Mouse (Mus musculus): Measurements from ENCODE around the gene Necab3. TPM values are rescaled to one million over a fixed set of nuclear protein-coding genes. Genes with fewer than 3 reads are reported as not detected.

Necab3 gene
- polyA plus RNA-seq, 1 experiment from 2014 or later: 0.29 TPM

DNA sequence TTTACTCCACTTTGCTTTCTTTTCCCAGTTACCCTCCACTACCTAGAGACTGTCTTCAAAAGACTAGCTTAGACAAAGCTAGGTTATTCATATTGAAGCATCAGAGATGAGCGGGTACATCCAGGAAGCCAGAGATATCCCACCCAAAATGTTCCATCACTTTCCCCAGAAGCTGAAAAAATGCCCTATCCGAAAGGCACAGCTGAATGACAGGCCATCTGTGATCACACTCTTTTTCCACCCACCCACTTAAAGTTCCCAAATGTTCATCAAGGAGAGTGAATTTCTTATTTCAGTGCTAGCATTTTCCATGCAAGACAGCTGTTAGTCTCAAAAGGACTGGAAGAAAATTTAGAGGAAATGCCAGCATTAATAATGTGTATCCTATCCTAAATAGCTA is 33.4 kb downstream of the Necab3 start:
- ATAC-seq: no peak

DNA sequence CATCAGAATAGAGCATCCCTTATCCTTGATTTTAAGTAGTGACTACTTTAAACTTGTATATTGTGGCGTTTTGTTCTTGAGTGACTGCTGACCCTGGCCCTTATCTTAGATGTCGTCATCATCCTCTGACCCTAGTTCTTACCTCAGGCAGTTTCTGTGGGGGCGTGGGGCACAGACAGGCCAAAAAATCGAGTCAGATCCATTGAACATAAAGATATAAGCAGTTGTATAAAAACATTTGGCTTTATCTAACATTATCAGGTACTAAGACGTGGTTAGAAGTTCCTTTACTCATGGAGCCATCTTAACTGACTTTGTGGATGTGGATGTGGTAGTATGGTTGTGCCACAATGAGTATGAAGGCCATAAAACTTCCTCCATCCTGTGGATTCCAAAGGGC is 36.4 kb downstream of the Necab3 start:
- Histone ChIP-seq H3K4me3 (ENCODE audit: low read depth, low read length) (no peak overlapping the region), H3K27me3 (replicated peaks; ENCODE audit: control insufficient read depth, insufficient read depth, low read length) (no peaks in the 10 kb centered on the region), H3K9ac (ENCODE audit: low read depth, low read length) (no peak overlapping the region), H3K36me3 (ENCODE audit: control insufficient read depth, insufficient read depth) (peaks cover 53% of the 10 kb centered on the region), H3K9me3 (ENCODE audit: control insufficient read depth) (no peaks in the 10 kb centered on the region), H3K4me1 (replicated peaks; ENCODE audit: control insufficient read depth, insufficient read depth, low read length) (no peaks in the 10 kb centered on the region), H3K27ac (ENCODE audit: low read depth, low read length) (no peak overlapping the region), H3K4me2 (replicated peaks; ENCODE audit: low read depth) (no peak overlapping the region)
- 89% methylated on average over 5 of the region's 5 CpGs for WGBS
- TF ChIP-seq CTCF (IDR thresholded peaks at IDR 0.05; ENCODE audit: low read depth): no peak
- ATAC-seq: no peak

More for the DNA sequence above, 33.4 kb downstream of the Necab3 start:
- peaks cover 45% of the 10 kb centered on the region for H3K36me3 ChIP-seq (ENCODE audit: control insufficient read depth, insufficient read depth)
- TF ChIP-seq CTCF (IDR thresholded peaks at IDR 0.05; ENCODE audit: low read depth): no peak
- H3K4me3 ChIP-seq (ENCODE audit: low read depth, low read length): no peak overlapping the region
- no peak overlapping the region for H3K4me2 ChIP-seq (replicated peaks; ENCODE audit: low read depth)
- H3K4me1 ChIP-seq (replicated peaks; ENCODE audit: control insufficient read depth, insufficient read depth, low read length): no peaks in the 10 kb centered on the region
- no peaks in the 10 kb centered on the region for H3K9me3 ChIP-seq (ENCODE audit: control insufficient read depth)
- H3K27me3 ChIP-seq (replicated peaks; ENCODE audit: control insufficient read depth, insufficient read depth, low read length): no peaks in the 10 kb centered on the region
- WGBS: 100% methylated on average over 2 of the region's 2 CpGs
- H3K27ac ChIP-seq (ENCODE audit: low read depth, low read length): no peak overlapping the region
- no peak overlapping the region for H3K9ac ChIP-seq (ENCODE audit: low read depth, low read length)

DNA sequence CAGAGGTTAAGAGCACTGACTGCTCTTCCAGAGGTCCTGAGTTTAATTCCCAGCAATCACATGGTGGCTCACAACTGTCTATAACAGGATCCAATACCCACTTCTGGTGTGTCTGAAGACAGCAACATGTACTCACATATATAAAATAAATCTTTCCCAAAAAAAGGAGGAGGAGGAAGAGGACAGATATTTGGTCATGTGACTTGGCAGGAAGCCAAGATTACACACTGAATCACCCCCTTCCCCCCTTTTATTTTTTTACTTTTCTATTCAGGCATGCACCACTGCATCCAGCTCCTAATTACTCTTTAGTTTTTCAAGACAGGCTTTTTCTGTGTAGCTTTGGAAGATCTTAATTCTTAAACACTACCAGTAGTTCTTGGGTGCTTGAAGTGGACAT is 37.2 kb downstream of the Necab3 start:
- no peak for TF ChIP-seq CTCF (IDR thresholded peaks at IDR 0.05; ENCODE audit: low read depth)
- H3K36me3 ChIP-seq (ENCODE audit: control insufficient read depth, insufficient read depth): peaks cover 58% of the 10 kb centered on the region

DNA sequence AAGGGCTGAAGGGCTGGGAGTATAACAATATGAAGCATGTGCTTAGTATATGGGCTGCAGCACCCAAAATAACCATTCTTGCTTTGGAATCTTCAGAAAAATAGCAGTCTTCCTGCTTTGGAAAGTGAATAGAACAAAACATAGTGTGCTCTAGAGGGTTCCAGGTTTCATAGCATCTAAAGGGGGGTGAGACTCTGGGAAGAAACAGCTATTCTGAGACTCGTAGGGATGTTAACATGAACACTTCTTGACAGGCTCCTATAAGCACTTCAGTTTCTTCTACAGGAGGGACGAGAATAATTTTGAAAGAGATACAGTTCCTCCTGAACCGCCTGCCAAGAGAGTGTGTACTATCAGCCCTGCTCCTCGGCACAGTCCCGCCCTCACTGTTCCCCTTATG is 41.3 kb downstream of the Necab3 start:
- H3K4me2 ChIP-seq (replicated peaks; ENCODE audit: low read depth): no peak overlapping the region
- WGBS: 88% methylated on average over 5 of the region's 5 CpGs
- no peak for ATAC-seq
- H3K4me1 ChIP-seq (replicated peaks; ENCODE audit: control insufficient read depth, insufficient read depth, low read length): no peaks in the 10 kb centered on the region
- peaks cover 39% of the 10 kb centered on the region for H3K36me3 ChIP-seq (ENCODE audit: control insufficient read depth, insufficient read depth)
- no peak for TF ChIP-seq CTCF (IDR thresholded peaks at IDR 0.05; ENCODE audit: low read depth)
- no peaks in the 10 kb centered on the region for H3K27me3 ChIP-seq (replicated peaks; ENCODE audit: control insufficient read depth, insufficient read depth, low read length)
- no peak overlapping the region for H3K27ac ChIP-seq (ENCODE audit: low read depth, low read length)
- no peak overlapping the region for H3K4me3 ChIP-seq (ENCODE audit: low read depth, low read length)
- H3K9ac ChIP-seq (ENCODE audit: low read depth, low read length): no peak overlapping the region
- no peaks in the 10 kb centered on the region for H3K9me3 ChIP-seq (ENCODE audit: control insufficient read depth)

More for the DNA sequence above, 37.2 kb downstream of the Necab3 start:
- ATAC-seq: no peak
- Histone ChIP-seq H3K27ac (ENCODE audit: low read depth, low read length) (no peak overlapping the region), H3K27me3 (replicated peaks; ENCODE audit: control insufficient read depth, insufficient read depth, low read length) (no peaks in the 10 kb centered on the region), H3K9ac (ENCODE audit: low read depth, low read length) (no peak overlapping the region), H3K4me2 (replicated peaks; ENCODE audit: low read depth) (no peak overlapping the region), H3K9me3 (ENCODE audit: control insufficient read depth) (no peaks in the 10 kb centered on the region), H3K4me1 (replicated peaks; ENCODE audit: control insufficient read depth, insufficient read depth, low read length) (no peaks in the 10 kb centered on the region), H3K4me3 (ENCODE audit: low read depth, low read length) (no peak overlapping the region)

- Histone ChIP-seq H3K4me3 (ENCODE audit: low read depth, low read length) (no peak overlapping the region), H3K4me1 (replicated peaks; ENCODE audit: control insufficient read depth, insufficient read depth, low read length) (no peaks in the 10 kb centered on the region), H3K9me3 (ENCODE audit: control insufficient read depth) (no peaks in the 10 kb centered on the region), H3K27me3 (replicated peaks; ENCODE audit: control insufficient read depth, insufficient read depth, low read length) (no peaks in the 10 kb centered on the region), H3K9ac (ENCODE audit: low read depth, low read length) (no peak overlapping the region), H3K27ac (ENCODE audit: low read depth, low read length) (no peak overlapping the region), H3K4me2 (replicated peaks; ENCODE audit: low read depth) (no peak overlapping the region), H3K36me3 (ENCODE audit: control insufficient read depth, insufficient read depth) (peaks cover 36% of the 10 kb centered on the region)
- 79% methylated on average over 3 of the region's 3 CpGs for WGBS
- no peak for TF ChIP-seq CTCF (IDR thresholded peaks at IDR 0.05; ENCODE audit: low read depth)
- no peak for ATAC-seq
These were observed 41.7 kb downstream of the Necab3 start for GRCm38 (mm10) chr2:154516944-154517343.

DNA sequence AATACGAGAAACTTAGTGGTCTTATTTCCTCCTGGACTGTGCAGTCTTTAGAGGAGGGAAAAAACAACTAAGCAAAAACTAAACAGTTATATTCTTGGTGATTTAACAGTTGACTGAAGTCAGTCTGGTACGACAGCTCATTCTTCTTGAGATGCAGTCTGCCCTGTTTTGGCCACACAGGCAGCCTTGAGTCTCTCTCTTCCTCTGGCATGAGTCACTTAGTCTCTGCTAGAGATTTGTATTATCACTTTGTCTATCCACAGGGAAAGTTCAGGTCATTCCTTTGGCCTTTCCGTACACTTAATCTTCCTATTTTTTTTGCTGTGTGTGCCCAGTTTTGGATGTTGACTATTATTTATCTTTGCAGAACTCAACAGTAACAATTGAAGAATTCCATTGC is 48.5 kb downstream of the Necab3 start:
- Histone ChIP-seq H3K9me3 (ENCODE audit: control insufficient read depth) (no peaks in the 10 kb centered on the region), H3K27me3 (replicated peaks; ENCODE audit: control insufficient read depth, insufficient read depth, low read length) (no peaks in the 10 kb centered on the region), H3K4me2 (replicated peaks; ENCODE audit: low read depth) (no peak overlapping the region), H3K36me3 (ENCODE audit: control insufficient read depth, insufficient read depth) (peaks cover 18% of the 10 kb centered on the region), H3K4me3 (ENCODE audit: low read depth, low read length) (no peak overlapping the region), H3K27ac (ENCODE audit: low read depth, low read length) (no peak overlapping the region), H3K4me1 (replicated peaks; ENCODE audit: control insufficient read depth, insufficient read depth, low read length) (no peaks in the 10 kb centered on the region), H3K9ac (ENCODE audit: low read depth, low read length) (no peak overlapping the region)
- TF ChIP-seq CTCF (IDR thresholded peaks at IDR 0.05; ENCODE audit: low read depth): no peak
- WGBS: 92% methylated on average over 3 of the region's 3 CpGs
- ATAC-seq: no peak

GRCm38 (mm10) chr2:154508450-154508849 is 50.2 kb downstream of the Necab3 start:
- Histone ChIP-seq H3K27me3 (replicated peaks; ENCODE audit: control insufficient read depth, insufficient read depth, low read length) (no peaks in the 10 kb centered on the region), H3K9me3 (ENCODE audit: control insufficient read depth) (no peaks in the 10 kb centered on the region), H3K27ac (ENCODE audit: low read depth, low read length) (no peak overlapping the region), H3K9ac (ENCODE audit: low read depth, low read length) (no peak overlapping the region), H3K4me1 (replicated peaks; ENCODE audit: control insufficient read depth, insufficient read depth, low read length) (no peaks in the 10 kb centered on the region), H3K4me2 (replicated peaks; ENCODE audit: low read depth) (no peak overlapping the region), H3K36me3 (ENCODE audit: control insufficient read depth, insufficient read depth) (peaks cover 25% of the 10 kb centered on the region), H3K4me3 (ENCODE audit: low read depth, low read length) (no peak overlapping the region)
- WGBS: 86% methylated on average over 4 of the region's 4 CpGs
- TF ChIP-seq CTCF (IDR thresholded peaks at IDR 0.05; ENCODE audit: low read depth): no peak
- no peak for ATAC-seq

Measured in intestine, postnatal 0 days (tissue).